Mouse (Mus musculus) A20 (cell line): ENCODE results near the gene Figla.
"Not testable (repeated sequence)": the region's sequence is repeated elsewhere in the genome, so short reads cannot be mapped to it uniquely, and the experiment has no call there.

ENCODE experiments used
- DNase-seq: peaks from one replicate; pipeline ENCODE4 v3.0.0-alpha.2; 2011; ENCODE audit warnings: low read depth, low spot score

Figla gene

GRCm38 (mm10) chr6:86015871-86016270 lies at the start of gene Figla:
Gene Figla (plus strand): TSS chr6:86016171.
- DNase-seq = no peak

GRCm38 (mm10) chr6:85966686-85967085 lies 49.3 kb upstream of the Figla start:
- peak; percentile 67 for DNase-seq

GRCm38 (mm10) chr6:85969889-85970288 lies 46.1 kb upstream of the Figla start:
- DNase-seq = no peak

GRCm38 (mm10) chr6:85972699-85973098 lies 43.3 kb upstream of the Figla start:
- no peak for DNase-seq

- DNase-seq = no peak
These were observed 42.6 kb upstream of the Figla start for GRCm38 (mm10) chr6:85973336-85973735.

- no peak for DNase-seq
These were observed 40.9 kb upstream of the Figla start for GRCm38 (mm10) chr6:85974941-85975617.

- DNase-seq = no peak
These were observed 40.2 kb upstream of the Figla start for GRCm38 (mm10) chr6:85975761-85976160.

- DNase-seq = peak; percentile 56
These were observed 39.7 kb upstream of the Figla start for GRCm38 (mm10) chr6:85976242-85976641.

- DNase-seq = not testable (repeated sequence)
These were observed 37.2 kb upstream of the Figla start for GRCm38 (mm10) chr6:85978736-85979135.

- no peak for DNase-seq
These were observed 31.6 kb upstream of the Figla start for GRCm38 (mm10) chr6:85984351-85984750.

GRCm38 (mm10) chr6:85989570-85989969 lies 26.4 kb upstream of the Figla start:
- DNase-seq = not testable (repeated sequence)

- not testable (repeated sequence) for DNase-seq
These were observed 25.2 kb upstream of the Figla start for GRCm38 (mm10) chr6:85990774-85991173.

- peak; percentile 89 for DNase-seq
These were observed 12.5 kb upstream of the Figla start for GRCm38 (mm10) chr6:86003405-86003925.

GRCm38 (mm10) chr6:86004271-86005148 lies 11.5 kb upstream of the Figla start:
- DNase-seq = peak; percentile 90

GRCm38 (mm10) chr6:86009980-86010379 lies 6.0 kb upstream of the Figla start:
- DNase-seq = peak; percentile 59

GRCm38 (mm10) chr6:86014812-86015211 lies 1.2 kb upstream of the Figla start:
- not testable (repeated sequence) for DNase-seq

GRCm38 (mm10) chr6:86016793-86017350 lies 901 bp downstream of the Figla start:
- no peak for DNase-seq

GRCm38 (mm10) chr6:86019415-86020237 lies 3.7 kb downstream of the Figla start:
- DNase-seq = no peak

GRCm38 (mm10) chr6:86020948-86021347 lies 5.0 kb downstream of the Figla start:
- DNase-seq = peak; percentile 58

GRCm38 (mm10) chr6:86026632-86027292 lies 10.8 kb downstream of the Figla start:
- no peak for DNase-seq

GRCm38 (mm10) chr6:86028150-86028549 lies 12.2 kb downstream of the Figla start:
- no peak for DNase-seq
